Mouse (Mus musculus) limb, embryonic 12.5 days (tissue): Measurements from ENCODE around the gene Otop3. TPM values are rescaled to one million over a fixed set of nuclear protein-coding genes. Genes with fewer than 3 reads are reported as not detected.
"Not testable (repeated sequence)": the region's sequence is repeated elsewhere in the genome, so short reads cannot be mapped to it uniquely, and the experiment has no call there.

Experiments
- ATAC-seq: fragments of 200-750 bp; cut with Nextera tagmentation; 2 replicates; pipeline ENCODE4 v1.8.0; 2017; ENCODE audit warnings: low read depth, moderate TSS enrichment; ENCODE audit not compliant: insufficient number of reproducible peaks, insufficient read depth, low FRiP score, low TSS enrichment
- H3K27ac ChIP-seq: fragments of 300-500 bp; sonication (generic); 2 replicates; pipeline ENCODE4 v1.5.1; 2016; ENCODE audit warnings: mild to moderate bottlenecking, moderate library complexity
- H3K27me3 ChIP-seq: fragments of 300-500 bp; sonication (generic); 2 replicates; pipeline ENCODE4 v1.6.1; 2016; ENCODE audit warnings: mild to moderate bottlenecking, moderate library complexity
- H3K36me3 ChIP-seq: fragments of 300-500 bp; sonication (generic); 2 replicates; pipeline ENCODE4 v1.6.1; 2016; ENCODE audit warnings: mild to moderate bottlenecking, moderate library complexity
- H3K4me1 ChIP-seq: fragments of 300-500 bp; sonication (generic); replicated peaks from 2 replicates; pipeline ENCODE4 v1.6.1; 2016
- H3K4me2 ChIP-seq: fragments of 300-500 bp; sonication (generic); 2 replicates; pipeline ENCODE4 v1.6.1; 2016; ENCODE audit warnings: mild to moderate bottlenecking, moderate library complexity
- H3K4me3 ChIP-seq: fragments of 300-500 bp; sonication (generic); replicated peaks from 2 replicates; pipeline ENCODE4 v1.5.1; 2016; ENCODE audit warnings: mild to moderate bottlenecking
- H3K9ac ChIP-seq: fragments of 300-500 bp; sonication (generic); replicated peaks from 2 replicates; pipeline ENCODE4 v1.6.1; 2016; ENCODE audit warnings: mild to moderate bottlenecking, moderate library complexity
- H3K9me3 ChIP-seq: fragments of 300-500 bp; sonication (generic); 2 replicates; pipeline ENCODE4 v1.6.1; 2016; ENCODE audit warnings: mild to moderate bottlenecking, moderate library complexity
- WGBS: fragments of 180-500 bp; shearing (Covaris S2); methylation state at CpG from one replicate; pipeline ENCODE4 v1.1.7; 2016; 5-methylcytosine and 5-hydroxymethylcytosine counted together
- polyA plus RNA-seq: library from polyadenylated mRNA; unstranded; fragments of >200 nt; fragmentation: Nextera tagmentation; extraction: Ambion mirVana; gene quantifications from 2 replicates; pipeline ENCODE4 v1.2.1, GENCODE M21; 2016

Gene Otop3
- polyA plus RNA-seq, 1 experiment from 2014 or later, result not detected

DNA sequence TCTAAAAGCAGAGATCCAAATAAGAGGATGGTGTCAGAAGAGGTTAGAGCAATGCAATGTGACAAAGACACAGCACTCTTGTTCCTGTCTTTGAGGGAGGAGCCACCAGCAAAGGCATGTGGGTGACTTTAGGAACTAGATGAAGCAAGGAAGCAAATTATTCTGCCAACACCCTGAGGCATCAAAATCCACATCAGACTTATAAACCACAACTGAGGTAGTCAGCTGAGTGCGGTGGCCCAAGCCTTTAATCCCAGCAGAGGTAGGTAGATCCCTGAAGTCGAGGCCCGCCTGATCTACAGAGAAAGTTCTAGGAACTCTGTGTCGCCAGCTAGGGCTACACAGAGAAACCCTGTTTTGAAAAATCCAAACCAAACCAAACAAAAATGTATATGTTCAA is 42.7 kb downstream of the Otop3 start:
- 82% methylated on average over 4 of the region's 4 CpGs for WGBS

DNA sequence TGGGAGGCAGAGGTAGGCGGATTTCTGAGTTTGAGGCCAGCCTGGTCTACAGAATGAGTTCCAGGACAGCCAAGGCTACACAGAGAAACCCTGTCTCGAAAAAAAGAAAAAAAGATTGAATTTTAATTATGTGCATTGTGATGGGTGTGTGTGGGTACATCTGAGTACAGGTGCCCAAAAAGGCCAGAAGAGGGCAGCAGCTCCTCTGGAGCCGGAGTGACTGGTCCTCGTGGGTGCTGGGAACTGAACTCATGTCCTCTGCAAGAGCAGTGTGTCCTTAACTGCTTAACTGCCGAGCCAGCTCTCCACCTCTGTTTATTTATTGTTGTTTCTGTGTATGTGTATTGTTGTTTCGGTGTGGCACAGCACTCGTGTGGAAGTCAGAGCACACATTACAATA is 43.3 kb downstream of the Otop3 start:
- H3K9me3 ChIP-seq, result peaks cover 4% of the 10 kb centered on the region; the same call in 1 of the 2 replicates
- H3K9ac ChIP-seq, result no peak overlapping the region
- no peaks in the 10 kb centered on the region for H3K36me3 ChIP-seq
- H3K4me1 ChIP-seq, result peaks cover 17% of the 10 kb centered on the region
- H3K4me2 ChIP-seq, result no peak overlapping the region
- 84% methylated on average over 7 of the region's 7 CpGs for WGBS
- no peak for ATAC-seq
- H3K27ac ChIP-seq, result no peak overlapping the region
- H3K4me3 ChIP-seq, result no peak overlapping the region
- H3K27me3 ChIP-seq, result peaks cover 40% of the 10 kb centered on the region

More for the DNA sequence above, 42.7 kb downstream of the Otop3 start:
- Histone ChIP-seq H3K9ac (no peak overlapping the region), H3K36me3 (no peaks in the 10 kb centered on the region), H3K9me3 (peaks cover 4% of the 10 kb centered on the region; the same call in 1 of the 2 replicates), H3K27me3 (peaks cover 46% of the 10 kb centered on the region), H3K4me3 (no peak overlapping the region), H3K27ac (no peak overlapping the region), H3K4me2 (no peak overlapping the region), H3K4me1 (peaks cover 12% of the 10 kb centered on the region)
- no peak for ATAC-seq

DNA sequence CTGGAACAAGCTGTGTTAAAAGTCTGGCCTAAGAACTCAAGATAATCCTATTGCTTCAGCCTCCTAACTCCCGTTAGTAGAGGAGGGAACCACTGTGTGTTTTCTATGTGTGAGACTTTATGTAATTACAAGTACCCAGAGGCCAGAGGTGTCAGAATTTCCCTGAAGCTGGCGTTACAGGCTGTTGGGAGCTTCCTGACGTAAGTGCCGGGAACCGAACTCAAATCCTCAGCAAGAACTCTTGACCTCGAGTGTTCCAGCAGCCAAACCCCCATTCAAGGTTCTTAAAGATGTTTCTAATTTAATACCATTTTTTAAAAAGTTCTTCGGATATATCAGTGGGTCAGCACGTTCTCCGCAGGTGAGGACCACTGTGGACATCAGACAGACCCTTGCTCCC is 46.7 kb downstream of the Otop3 start:
- H3K4me3 ChIP-seq, result peak overlapping the region; percentile 84
- peaks cover 36% of the 10 kb centered on the region for H3K4me1 ChIP-seq
- no peak for ATAC-seq
- peaks cover 10% of the 10 kb centered on the region for H3K27me3 ChIP-seq
- peak overlapping the region; percentile 87 for H3K4me2 ChIP-seq
- H3K36me3 ChIP-seq, result no peaks in the 10 kb centered on the region
- no peak overlapping the region for H3K9ac ChIP-seq
- no peak overlapping the region for H3K27ac ChIP-seq
- WGBS, result 5% methylated on average over 9 of the region's 9 CpGs
- peaks cover 4% of the 10 kb centered on the region; the same call in 1 of the 2 replicates for H3K9me3 ChIP-seq

DNA sequence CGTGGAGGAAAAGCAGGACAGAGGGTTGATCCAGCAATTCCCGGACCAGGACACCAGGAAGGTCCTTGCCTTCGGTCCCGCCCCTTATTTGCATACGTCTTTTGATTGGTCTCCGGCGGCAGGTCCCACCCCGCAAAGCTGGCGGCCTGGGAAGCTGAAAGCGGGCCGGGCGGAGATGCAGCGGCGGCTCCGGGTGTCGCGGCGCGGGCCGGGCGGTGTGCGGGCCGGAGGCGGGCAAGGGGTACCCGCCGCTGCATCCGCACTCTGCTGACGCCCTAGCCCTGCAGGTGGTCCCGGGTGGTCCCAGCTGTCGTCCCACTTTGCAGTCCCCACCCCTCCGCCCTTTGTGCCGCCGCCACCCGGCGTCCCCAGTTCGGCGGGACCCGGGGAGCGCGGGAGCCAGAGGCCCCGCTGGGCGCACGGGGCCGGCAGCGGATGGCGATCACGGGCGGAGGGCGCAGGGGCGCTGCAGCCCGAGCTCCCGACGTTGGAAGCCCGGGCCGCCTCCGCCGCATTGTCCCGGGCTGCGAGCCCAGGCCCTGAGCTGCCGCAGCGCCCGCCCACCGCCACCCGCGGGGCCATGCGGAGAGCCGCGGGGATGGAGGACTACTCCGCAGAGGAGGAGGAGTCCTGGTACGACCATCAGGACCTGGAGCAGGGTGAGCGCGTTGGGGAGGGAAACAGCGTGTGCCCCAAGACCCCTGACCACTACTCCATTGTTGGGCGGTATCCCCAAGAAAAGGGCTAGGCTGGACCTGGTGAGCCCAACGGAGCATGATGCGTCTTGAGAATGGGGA is 47.4 kb downstream of the Otop3 start, which contains the start of gene Cdr2l:
Cdr2l (plus strand) TSS at position 174 of the 797 bp plus-strand sequence.
- H3K4me1 ChIP-seq, result peaks cover 36% of the 10 kb centered on the region
- peak within 1 kb of the TSS; percentile 87 for H3K4me2 ChIP-seq
- peaks cover 4% of the 10 kb centered on the region for H3K27me3 ChIP-seq
- H3K36me3 ChIP-seq, result no peaks in the 10 kb centered on the region
- H3K4me3 ChIP-seq, result peak within 1 kb of the TSS; percentile 84
- H3K9me3 ChIP-seq, result peaks cover 4% of the 10 kb centered on the region; the same call in 1 of the 2 replicates
- peak; percentile 71 for ATAC-seq
- under 1% methylated on average over 76 of the region's 76 CpGs for WGBS
- H3K27ac ChIP-seq, result peak within 1 kb of the TSS; percentile 90
- H3K9ac ChIP-seq, result peak within 1 kb of the TSS; percentile 90

DNA sequence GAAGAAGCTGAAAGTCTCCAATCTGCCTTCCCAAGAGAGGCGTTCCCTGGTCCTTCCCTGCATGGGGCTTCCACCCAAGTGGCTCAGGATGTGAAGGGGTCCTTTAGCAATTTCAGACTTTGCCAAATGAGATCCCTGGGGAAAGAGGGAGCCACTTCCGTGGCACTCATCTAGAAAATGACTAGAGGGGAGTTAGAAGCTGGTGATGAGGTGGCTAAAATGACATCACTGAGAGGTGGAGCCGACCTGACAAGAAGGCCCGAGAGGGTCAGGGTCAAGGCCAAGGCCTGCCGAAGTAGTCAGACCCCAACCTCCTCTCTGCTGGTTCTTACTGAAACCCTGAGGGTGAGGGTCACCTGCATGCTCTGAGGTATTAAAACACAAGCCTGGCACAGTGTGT is 48.4 kb downstream of the Otop3 start:
- H3K27ac ChIP-seq, result no peak overlapping the region

DNA sequence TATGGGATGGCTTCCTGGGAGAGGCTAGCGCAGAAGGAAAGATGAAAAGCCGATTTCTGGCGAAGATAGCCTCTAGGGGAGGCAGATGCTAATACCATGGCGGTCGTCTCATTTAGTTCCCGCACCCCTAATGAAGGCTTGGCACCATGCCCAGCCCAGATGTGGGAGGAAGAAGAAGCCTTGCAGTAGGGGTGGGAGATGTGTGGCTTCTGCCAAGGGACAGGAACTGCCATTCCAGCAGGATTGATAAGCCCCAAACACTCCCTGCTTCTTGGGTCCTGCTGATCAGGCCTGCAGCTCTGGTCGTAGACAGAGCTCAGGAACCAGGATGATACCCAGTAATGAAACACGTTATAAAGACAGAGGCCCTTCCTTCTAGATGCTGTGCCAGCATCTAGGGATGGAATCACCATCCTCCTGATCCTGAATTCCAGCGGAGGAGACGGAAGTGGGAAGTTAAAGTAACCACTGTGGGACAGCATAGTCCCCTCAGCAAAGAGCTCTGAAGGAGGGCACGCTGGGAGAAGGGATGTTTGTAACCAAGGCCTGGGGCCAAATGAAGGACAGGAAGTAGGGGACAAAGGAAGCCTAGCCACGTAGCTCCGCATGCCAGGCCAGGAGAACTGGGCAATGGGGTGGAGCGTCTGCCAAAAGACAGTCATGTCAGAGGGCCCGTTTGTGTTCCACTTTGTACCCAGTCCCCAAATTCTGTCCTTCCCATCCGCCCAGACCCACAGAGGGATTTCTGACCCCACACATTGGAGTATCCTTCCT is 49.4 kb downstream of the Otop3 start:
- Histone ChIP-seq H3K9ac (peak overlapping the region; percentile 90; the same call in 1 of the 2 replicates), H3K4me3 (peak overlapping the region; percentile 84), H3K27me3 (peaks cover 4% of the 10 kb centered on the region), H3K36me3 (0 out of 2 replicates have a peak, but pooled peaks cover 4% of the 10 kb centered on the region), H3K4me1 (peaks cover 36% of the 10 kb centered on the region), H3K9me3 (no peaks in the 10 kb centered on the region), H3K27ac (no peak overlapping the region), H3K4me2 (peak overlapping the region; percentile 87)
- ATAC-seq, result no peak
- 60% methylated on average over 16 of the region's 16 CpGs for WGBS

More for the DNA sequence above, 48.4 kb downstream of the Otop3 start:
- Histone ChIP-seq H3K4me3 (peak overlapping the region; percentile 84), H3K9me3 (peaks cover 3% of the 10 kb centered on the region; the same call in 1 of the 2 replicates), H3K9ac (peak overlapping the region; percentile 90), H3K36me3 (no peaks in the 10 kb centered on the region), H3K4me1 (peaks cover 36% of the 10 kb centered on the region), H3K4me2 (peak overlapping the region; percentile 87), H3K27me3 (peaks cover 4% of the 10 kb centered on the region)
- 15% methylated on average over 5 of the region's 5 CpGs for WGBS
- no peak for ATAC-seq

DNA sequence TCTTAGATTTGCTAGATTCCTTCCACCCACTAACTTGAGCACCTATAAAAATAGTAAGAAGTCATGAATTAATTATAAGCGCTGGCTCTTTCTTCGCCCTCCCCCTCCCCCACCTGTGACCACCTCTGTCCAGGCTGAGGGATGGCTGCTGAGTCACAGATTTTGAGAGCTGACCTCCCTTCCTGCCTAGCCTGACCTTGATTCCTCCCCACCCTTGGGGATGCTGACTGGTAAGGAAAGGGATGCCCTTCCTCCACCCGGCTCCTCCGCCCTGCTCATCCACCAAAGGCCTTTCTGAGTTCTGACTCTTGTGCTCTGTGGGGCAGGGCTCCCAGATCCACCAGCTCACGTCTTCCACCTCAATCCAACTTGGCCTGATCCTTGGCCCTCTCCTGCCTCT is 50.1 kb downstream of the Otop3 start:
- H3K9ac ChIP-seq, result no peak overlapping the region; the same call in 1 of the 2 replicates
- H3K4me2 ChIP-seq, result no peak overlapping the region
- peaks cover 36% of the 10 kb centered on the region for H3K4me1 ChIP-seq
- no peak overlapping the region for H3K27ac ChIP-seq
- peaks cover 4% of the 10 kb centered on the region for H3K27me3 ChIP-seq
- no peak for ATAC-seq
- 77% methylated on average over 5 of the region's 5 CpGs for WGBS
- H3K9me3 ChIP-seq, result no peaks in the 10 kb centered on the region
- H3K36me3 ChIP-seq, result peaks cover 5% of the 10 kb centered on the region; the same call in 1 of the 2 replicates
- no peak overlapping the region for H3K4me3 ChIP-seq

DNA sequence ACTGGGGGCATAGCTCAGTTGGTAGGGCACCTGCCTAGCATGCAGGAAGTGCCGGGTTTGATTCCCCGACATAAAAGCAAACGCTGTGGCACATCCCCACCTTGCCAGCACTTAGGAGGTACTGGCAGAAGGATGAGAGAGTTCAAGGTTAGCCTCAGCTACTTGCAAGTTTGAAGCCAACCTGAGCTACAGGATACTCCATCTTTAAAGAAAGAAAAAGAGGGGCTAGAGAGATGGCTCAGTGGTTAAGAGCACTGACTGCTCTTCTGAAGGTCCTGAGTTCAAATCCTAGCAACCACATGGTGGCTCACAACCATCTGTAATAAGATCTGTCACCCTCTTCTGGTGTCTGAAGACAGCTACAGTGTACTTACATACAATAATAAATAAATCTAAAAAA is 52.3 kb downstream of the Otop3 start:
- Histone ChIP-seq H3K36me3 (peaks cover 26% of the 10 kb centered on the region), H3K4me1 (peaks cover 30% of the 10 kb centered on the region)
- 81% methylated on average over 3 of the region's 3 CpGs for WGBS
- not testable (repeated sequence) for H3K27ac ChIP-seq, H3K27me3 ChIP-seq, H3K9ac ChIP-seq, H3K4me2 ChIP-seq, ATAC-seq, H3K9me3 ChIP-seq, H3K4me3 ChIP-seq

DNA sequence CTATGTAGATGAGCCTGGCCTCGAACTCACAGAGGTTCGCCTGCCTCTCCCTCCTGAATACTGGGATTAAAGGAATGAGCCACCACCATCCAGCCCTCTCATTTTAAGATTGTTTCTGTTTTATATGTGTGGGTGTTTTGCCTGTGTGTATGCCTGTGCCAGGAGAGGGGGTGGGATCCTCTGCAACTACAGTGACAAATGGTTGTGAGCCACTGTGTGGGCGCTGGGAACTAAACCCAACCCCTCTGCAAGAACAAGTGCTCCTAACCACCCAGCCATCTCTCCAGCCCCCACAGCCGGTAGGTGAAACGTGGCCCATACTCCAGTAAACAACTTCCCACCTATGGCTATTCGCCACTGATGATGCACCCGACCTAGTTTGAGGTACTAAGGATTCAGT is 56.8 kb downstream of the Otop3 start:
- Histone ChIP-seq H3K27ac (no peak overlapping the region), H3K36me3 (peaks cover 69% of the 10 kb centered on the region), H3K9me3 (no peaks in the 10 kb centered on the region), H3K27me3 (peaks cover 8% of the 10 kb centered on the region), H3K9ac (no peak overlapping the region), H3K4me2 (no peak overlapping the region), H3K4me3 (no peak overlapping the region), H3K4me1 (no peaks in the 10 kb centered on the region)
- no peak for ATAC-seq
- 92% methylated on average over 7 of the region's 7 CpGs for WGBS

DNA sequence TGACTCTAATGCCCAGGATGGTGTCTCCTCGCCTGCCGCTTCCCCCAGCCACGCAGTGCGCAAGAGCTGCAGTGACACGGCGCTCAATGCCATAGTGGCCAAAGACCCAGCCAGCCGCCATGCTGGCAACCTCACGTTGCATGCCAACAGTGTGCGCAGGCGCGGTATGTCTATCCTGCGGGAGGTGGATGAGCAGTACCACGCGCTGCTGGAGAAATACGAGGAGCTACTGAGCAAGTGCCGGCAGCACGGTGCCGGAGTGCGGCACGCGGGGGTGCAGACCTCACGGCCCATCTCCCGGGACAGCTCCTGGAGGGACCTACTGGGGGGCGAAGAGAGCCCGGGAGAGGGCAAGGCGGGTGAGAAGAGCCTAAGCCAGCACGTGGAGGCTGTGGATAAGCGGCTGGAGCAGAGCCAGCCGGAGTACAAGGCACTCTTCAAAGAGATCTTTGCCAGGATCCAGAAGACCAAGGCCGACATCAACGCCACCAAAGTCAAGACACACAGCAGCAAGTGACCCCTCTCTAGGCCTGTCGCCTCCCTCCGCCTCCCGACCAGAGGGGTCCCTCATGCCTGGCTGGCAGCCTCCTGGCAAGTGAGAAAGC is 59.3 kb downstream of the Otop3 start:
- Histone ChIP-seq H3K4me3 (no peak overlapping the region), H3K9ac (no peak overlapping the region), H3K27me3 (peaks cover 8% of the 10 kb centered on the region), H3K36me3 (peaks cover 66% of the 10 kb centered on the region), H3K9me3 (no peaks in the 10 kb centered on the region), H3K4me1 (no peaks in the 10 kb centered on the region), H3K4me2 (peak overlapping the region; percentile 21; the same call in 1 of the 2 replicates), H3K27ac (no peak overlapping the region)
- ATAC-seq, result no peak
- WGBS, result 63% methylated on average over 34 of the region's 34 CpGs
